Mouse (Mus musculus) kidney, adult 18-20 months (tissue): ENCODE data around the gene Foxq1.

Experiments used
- DNase-seq: peaks from one replicate; pipeline ENCODE4 v3.0.0; 2021

Gene Foxq1

GRCm38 (mm10) chr13:31555834-31556233 lies at the start of gene Foxq1:
Gene Foxq1, plus strand, starts transcription at chr13:31556134.
- no peak for DNase-seq

GRCm38 (mm10) chr13:31506494-31507167 lies 49.3 kb upstream of the Foxq1 start:
- DNase-seq, result no peak

- no peak for DNase-seq
These were observed 40.7 kb upstream of the Foxq1 start for GRCm38 (mm10) chr13:31515261-31515660.

GRCm38 (mm10) chr13:31518411-31518886 lies 37.5 kb upstream of the Foxq1 start:
- DNase-seq, result peak; percentile 59

- no peak for DNase-seq
These were observed 37.0 kb upstream of the Foxq1 start for GRCm38 (mm10) chr13:31518971-31519370.

GRCm38 (mm10) chr13:31524976-31525375 lies 31.0 kb upstream of the Foxq1 start:
- DNase-seq, result no peak

GRCm38 (mm10) chr13:31531186-31531585 lies 24.7 kb upstream of the Foxq1 start:
- DNase-seq, result no peak

- DNase-seq, result no peak
These were observed 24.3 kb upstream of the Foxq1 start for GRCm38 (mm10) chr13:31531651-31532061.

- no peak for DNase-seq
These were observed 21.2 kb upstream of the Foxq1 start for GRCm38 (mm10) chr13:31534726-31535125.

- peak; percentile 31 for DNase-seq
These were observed 12.9 kb upstream of the Foxq1 start for GRCm38 (mm10) chr13:31543021-31543420.

GRCm38 (mm10) chr13:31546784-31547183 lies 9.2 kb upstream of the Foxq1 start:
- DNase-seq, result no peak

- DNase-seq, result no peak
These were observed 8.7 kb upstream of the Foxq1 start for GRCm38 (mm10) chr13:31547204-31547603.

GRCm38 (mm10) chr13:31547610-31548009 lies 8.3 kb upstream of the Foxq1 start:
- no peak for DNase-seq

- peak; percentile 34 for DNase-seq
These were observed 1.2 kb downstream of the Foxq1 start for GRCm38 (mm10) chr13:31556964-31557767.

GRCm38 (mm10) chr13:31557768-31558520 lies 2.0 kb downstream of the Foxq1 start:
- peak; percentile 87 for DNase-seq

GRCm38 (mm10) chr13:31558521-31559418 lies 2.8 kb downstream of the Foxq1 start, which contains the start of gene A530084C06Rik:
Gene A530084C06Rik, minus strand, starts transcription at chr13:31559333.
- DNase-seq, result peak; percentile 65

- peak; percentile 79 for DNase-seq
These were observed 3.6 kb downstream of the Foxq1 start for GRCm38 (mm10) chr13:31559419-31560144.

- no peak for DNase-seq
These were observed 8.5 kb downstream of the Foxq1 start for GRCm38 (mm10) chr13:31564394-31564793.

- DNase-seq, result no peak
These were observed 11.2 kb downstream of the Foxq1 start for GRCm38 (mm10) chr13:31567099-31567498.

GRCm38 (mm10) chr13:31567617-31568294 lies 11.8 kb downstream of the Foxq1 start:
- no peak for DNase-seq
